Mouse (Mus musculus) neutrophil, adult 59 days (primary cell): ENCODE measurements around the gene Anln. TPM values are rescaled to one million over a fixed set of nuclear protein-coding genes. Genes with fewer than 3 reads are reported as not detected.

ENCODE experiments used
- total RNA-seq, 2 experiments: library from RNA; stranded (reverse); gene quantifications; 1 replicate in 1 of 2; 2 replicates in 1 of 2; pipeline ENCODE4 v1.2.4; 2023

The Anln gene
- 10 to 100 TPM; 39.0 to 49.7 TPM for total RNA-seq

DNA sequence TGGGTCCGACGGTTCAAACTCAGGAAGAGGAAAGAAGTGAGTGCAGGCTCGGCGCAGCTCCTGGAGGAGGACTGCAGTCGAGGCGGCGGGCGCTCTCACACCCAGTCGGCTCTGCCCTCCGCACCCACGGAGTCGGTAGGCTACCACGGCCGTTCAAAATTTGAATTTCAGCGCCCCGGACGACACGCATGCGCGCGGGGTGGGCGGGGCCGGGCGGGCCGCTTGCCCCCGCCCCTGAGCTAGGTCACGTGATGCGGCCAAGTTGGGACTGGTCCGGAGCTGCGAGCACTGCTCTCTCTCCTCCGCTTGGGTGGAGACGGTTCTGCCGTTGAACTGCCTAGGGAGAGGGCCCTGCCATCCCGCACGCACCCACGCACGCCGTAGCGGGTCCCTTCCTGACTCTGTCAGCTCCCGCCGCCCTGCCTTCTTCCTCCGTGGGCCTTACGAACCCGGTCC lies at the start of gene Anln:
TSS of gene Anln (minus strand) at position 168 of the 456 bp plus-strand sequence.

DNA sequence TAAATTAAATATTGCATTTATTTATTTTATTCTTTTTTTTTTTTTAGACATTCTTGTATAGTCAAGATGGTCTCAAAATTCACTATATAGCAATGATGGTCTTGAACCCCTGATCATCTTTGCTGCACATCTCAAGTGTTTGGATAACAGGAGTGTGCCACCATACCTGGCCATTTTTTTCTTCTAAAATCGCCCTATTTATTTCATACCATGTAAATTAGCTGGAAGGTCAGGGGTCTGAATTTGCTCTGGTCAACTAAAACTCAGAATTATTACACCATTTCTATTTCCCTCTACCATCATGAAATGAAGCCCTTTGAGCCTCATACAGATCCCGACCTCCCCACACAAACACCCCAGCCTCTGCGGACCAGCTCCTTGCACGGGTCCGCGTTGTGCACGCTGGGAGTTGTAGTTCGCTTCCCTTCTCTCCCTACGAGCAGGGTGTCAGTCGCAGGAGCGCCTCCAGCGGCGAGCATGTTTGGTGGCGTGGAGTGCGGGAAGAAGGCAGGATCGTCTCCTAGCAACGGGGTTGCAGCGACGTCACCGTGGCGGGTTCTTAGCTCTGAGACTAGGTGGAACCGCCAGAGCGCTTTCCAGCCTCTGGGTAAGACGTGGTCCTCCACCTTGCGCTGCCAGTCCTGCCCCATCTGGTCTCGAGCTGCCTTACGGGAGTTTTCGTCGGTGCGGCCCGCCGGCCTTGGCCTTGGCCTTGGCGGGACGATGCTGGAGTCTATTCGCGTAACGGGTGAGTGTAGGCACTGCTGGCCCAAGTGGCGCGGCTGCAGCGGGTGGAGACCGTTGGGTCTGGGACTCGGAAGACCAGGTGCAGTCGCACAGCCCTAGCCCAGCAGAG lies 22.2 kb upstream of the Anln start, which contains the start of gene 9530077C05Rik:
TSS of gene 9530077C05Rik (plus strand) at position 512 of the 856 bp plus-strand sequence.

DNA sequence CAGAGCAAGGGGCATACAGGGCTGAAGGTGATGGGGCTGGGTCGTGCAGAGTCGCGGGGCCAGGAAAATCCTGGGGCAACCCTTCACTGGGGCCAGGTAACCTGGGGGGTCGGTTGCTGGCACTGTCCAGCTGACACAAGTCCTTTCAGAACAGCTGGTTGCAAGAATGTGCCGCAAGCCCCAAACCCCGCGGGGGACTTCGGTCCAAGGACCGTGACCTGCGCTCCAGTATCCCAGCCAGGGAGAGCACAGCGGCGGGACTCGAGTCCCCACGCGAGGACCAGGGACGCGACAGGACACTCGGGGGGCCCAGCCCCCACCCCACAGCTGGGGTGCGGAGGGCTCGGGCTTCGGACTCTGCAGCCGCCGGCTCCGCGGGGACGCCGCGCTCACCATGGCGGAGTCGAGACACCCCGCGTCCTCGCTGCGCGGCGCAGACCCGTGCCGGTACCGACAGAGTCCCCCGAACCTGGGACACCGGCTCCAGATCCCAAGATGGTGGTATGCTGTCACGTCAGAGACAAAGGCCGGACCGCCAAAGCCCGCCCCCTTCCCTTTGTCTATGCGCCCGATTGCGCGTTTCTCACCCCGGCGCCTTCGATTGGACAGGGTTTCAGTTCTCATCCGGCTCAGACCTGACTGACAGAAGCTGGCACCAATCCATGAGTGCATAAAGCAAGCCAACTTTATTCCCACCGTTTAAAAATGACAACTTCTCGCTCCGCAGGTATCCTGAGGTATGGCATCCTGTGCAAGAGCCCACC lies 81.7 kb downstream of the Anln start, which contains the start of gene Zfp810:
TSS of gene Zfp810 (minus strand) at position 493 of the 764 bp plus-strand sequence.

Other genes starting within 250 kb of the Anln start
- 10 to 100 TPM; 14.6 to 16.6 TPM for gene Pigyl, start 232.3 kb downstream of the Anln start, total RNA-seq
- not detected for gene Zfp872, start 201.1 kb downstream of the Anln start, total RNA-seq
- gene Zfp809, start 163.5 kb downstream of the Anln start, total RNA-seq, result 10 to 100 TPM; 15.5 TPM
- gene Zfp599, start 129.3 kb downstream of the Anln start, total RNA-seq, result under 1 TPM; 0.31 to 0.40 TPM
- 1 to 10 TPM; 6.8 to 8.8 TPM for gene Zfp810, start 81.5 kb downstream of the Anln start, total RNA-seq
- 1 to 10 TPM; 5.8 to 7.8 TPM for gene 9530077C05Rik, start 22.3 kb upstream of the Anln start, total RNA-seq
- not detected for gene Gm17545, start 65.1 kb upstream of the Anln start, total RNA-seq
- gene Rp9, start 80.6 kb upstream of the Anln start, total RNA-seq, result 10 to 100 TPM; 53.1 to 53.2 TPM
- gene Bbs9, start 86.5 kb upstream of the Anln start, total RNA-seq, result 10 to 100 TPM; 12.3 to 13.9 TPM